Mouse (Mus musculus) ovary, postnatal 36 days (tissue): ENCODE measurements around the gene Rad52.
A peak's percentile ranks its signal among the peaks of the same experiment; 100 is the strongest.

Source experiments
- DNase-seq: peaks from one replicate; pipeline ENCODE4 v3.0.0; 2022; ENCODE audit warnings: low spot score, mixed read lengths

The Rad52 gene

DNA sequence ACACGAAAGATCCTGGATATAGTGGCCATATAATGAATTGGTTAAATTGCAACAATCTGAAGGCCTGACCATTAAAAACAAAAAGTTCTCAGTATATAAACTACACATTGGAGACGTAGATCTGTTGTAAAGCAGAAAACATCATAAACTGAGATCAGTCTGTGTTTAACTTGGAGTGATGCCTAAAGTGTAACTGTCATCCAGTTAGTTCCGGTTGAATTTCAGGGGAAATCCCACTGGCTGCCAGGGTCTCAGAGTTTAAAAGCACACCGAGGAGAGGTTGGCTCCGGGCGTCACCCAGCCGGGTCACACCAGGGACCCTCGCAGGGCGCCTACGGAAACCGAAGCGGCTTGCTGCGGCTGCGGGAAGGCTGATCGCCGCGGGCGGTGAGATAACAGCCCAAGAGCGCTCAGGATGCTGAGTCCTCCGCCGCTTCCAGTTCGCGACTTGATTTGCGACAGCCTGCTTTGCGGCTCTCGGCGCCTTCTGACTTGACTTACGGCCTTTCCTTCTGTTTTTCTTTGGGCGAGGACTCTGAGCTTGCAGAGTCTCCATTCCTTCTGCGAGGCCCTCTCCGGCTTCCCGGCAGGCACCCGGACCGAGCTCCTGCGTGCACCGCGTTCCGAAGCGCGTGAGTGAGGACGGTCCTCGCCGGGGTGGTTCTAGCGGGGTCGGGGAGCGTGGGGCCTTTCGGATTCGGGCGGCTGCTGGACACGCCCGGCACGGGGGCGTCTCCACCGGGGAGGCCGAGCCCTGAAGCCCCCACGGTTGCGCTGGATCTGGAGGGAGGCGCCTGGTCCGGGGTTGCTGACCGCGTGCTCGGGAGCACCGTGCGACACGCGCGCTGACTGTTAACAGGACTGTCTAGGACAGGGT lies at the start of gene Rad52:
Gene Rad52 (plus strand): TSS at position 495 of the 877 bp plus-strand sequence.
- DNase-seq = peak; percentile 82

DNA sequence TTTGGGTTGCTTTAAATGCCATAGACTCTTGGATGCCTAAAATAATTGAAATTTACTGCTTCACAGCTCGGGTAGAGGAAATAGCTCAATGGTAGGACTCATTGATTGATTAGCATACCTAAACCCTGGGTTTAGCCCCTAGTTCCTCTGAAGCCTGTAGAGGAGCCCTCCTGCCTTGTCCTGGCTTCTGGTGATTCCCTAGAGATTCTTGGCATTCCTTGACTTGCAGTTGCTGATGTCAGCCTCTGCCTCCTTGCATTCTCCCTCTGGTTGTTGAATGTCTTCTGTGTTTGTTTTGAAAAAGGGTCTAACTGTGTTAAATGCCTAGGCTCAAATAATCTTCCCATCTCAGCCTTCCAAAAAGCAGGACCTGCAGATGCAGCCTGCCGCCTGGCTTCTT lies 48.3 kb upstream of the Rad52 start:
- no peak for DNase-seq

DNA sequence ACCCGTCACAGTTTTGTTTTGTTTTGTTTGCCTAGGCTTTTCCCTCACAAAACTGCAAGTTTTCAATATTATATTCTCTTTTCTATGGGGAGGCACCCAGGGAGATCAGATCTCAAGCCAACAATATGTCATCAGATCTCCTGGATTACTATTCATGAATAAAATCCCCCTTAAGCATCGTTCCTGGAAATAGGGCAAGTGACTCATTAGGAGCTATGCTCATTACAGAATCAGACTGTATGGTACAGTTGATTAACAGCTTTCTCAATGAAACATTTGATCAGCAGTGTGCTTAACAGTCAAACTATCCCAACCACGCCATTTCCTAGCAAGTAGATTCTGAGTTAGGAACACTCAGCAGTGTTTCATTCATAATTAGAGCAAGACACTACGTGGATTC lies 47.0 kb upstream of the Rad52 start:
- no peak for DNase-seq

DNA sequence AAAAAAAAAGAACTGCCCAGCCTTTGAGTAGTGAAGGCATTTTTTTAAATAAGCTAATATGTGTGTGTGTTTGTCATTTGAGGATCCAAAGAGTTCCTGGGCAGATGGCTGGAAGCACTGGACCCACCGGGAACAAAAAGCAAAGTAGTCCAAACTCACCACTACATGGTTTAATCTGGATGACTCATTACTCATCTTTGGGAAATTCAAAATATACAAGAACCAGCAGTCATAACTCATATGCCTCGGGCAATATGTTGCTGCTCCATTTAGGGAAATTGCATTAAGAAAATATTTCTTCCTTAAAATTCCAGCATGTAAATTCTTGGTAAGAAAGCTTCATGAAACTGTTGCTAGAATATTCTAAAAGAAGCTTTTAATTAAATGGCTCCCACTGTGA lies 42.3 kb upstream of the Rad52 start:
- DNase-seq = no peak

DNA sequence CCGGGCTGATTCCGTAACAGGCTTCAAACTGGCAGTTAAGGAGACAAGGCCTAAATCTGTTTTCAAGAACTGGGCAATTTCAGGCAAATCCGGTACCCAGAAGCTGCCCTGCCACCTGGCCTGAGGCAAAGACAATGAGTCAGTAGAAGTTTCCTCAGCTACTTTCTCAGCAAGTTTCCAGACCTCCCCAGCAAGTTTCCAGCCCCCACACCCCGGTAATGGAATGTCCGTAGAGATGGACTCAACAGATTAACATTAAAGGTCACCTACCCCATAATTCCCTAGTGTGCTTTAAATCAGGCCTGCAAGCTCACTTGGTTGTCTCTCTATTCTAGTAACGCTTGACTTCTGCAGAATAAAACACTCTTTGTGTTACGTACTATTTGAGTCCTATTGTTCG lies 41.0 kb upstream of the Rad52 start:
- no peak for DNase-seq

DNA sequence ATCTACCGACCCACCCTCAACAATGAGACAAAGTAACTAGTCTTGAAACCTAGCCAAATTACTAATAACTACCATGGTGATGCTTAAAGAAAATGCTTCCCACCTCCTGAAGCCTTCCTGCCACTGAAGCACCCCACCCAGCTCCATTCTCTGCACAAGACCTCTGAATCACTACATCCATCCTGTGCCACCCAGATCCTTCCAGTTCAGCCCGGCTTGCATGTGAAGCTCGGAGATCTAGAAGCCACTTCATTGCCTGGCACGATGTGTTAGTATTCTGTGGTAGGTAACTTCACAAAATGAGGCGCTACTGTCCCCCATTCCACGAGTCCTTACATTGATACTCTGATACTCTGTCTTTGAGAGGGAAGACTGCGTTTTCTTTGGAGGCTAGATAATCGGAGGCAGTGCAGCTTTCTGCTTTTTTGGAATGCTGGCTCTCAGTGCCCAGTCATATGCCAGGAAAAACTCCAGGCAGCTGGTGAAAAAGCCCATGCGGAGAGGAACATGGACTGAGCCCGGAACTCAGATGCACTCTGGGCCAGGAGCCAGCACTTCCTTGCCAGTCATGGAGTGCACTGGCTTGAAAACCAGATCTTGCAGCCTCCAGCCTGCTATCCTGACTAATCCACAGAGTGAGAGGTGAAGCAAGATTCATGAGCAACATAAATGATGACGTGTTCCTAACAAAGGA lies 38.0 kb upstream of the Rad52 start:
- peak; percentile 46 for DNase-seq

DNA sequence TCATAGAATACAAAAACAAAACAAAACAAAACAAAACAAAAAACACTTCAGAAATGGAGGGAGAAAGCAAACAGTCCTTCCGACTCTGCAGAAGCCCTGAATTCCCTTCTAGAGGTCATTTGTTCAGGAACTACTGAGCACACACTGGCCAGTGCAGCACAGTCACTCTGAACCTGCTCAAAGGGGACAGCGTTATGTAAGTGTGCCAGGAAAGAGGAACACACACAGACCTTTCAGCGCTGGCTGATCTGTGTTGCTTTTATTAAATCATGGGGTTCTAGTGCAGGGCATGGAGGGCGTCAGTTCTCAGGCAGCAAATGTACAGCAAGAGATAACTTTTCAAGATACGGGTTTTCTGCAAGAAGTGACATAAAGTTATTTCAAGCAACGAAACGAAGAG lies 19.3 kb upstream of the Rad52 start:
- DNase-seq = no peak

DNA sequence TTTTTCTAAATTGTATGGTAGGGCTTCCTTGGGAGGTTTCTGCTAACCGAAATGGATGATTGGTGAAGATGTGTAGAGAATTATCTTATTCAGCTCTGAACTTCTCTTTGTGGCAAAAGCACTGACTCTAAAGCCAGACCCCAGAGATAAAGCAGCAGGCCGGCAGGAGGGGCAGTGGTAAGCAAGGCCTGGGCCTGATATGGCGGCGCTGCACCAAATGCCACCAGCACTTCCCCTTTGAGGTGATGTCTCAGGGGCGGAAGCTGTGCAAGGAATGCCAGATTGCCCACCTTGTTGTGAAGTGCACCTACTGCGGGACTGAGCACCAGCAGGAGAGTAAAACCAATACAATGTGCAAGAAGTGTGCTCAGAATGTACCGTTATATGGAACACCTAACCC lies 9.8 kb upstream of the Rad52 start:
- no peak for DNase-seq

DNA sequence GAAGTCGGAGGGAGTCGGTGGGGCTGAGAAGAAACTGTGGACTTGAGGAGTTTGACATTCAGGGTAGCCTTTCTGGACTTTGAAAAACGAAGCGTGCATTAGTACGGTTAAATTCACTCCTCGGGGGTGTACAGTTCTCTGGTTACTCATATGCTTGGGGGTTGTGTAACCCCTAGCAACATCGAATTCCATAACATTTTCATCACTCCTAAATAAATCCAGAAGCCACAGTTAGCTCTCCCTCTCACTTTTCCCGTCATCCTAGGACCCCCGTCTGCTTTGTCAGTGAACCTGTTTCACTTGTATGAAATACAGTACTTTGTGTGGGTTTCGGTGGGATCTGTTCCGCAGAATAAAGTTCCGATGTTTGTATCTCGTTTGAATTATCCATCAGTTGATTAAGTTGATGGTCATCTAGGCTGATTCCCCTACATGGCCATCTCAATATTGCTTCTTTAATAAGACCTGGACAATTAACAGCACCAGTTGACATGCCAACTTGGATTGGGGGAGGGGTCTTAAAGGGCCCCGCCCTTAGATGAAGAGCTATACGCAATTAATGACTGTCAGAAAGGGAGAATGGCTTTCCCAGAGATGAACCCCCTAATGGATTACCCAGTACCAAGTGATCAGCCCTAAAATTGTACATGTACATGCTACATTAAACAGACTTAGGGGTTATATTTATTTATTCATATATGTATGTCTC lies 737 bp downstream of the Rad52 start:
- no peak for DNase-seq

DNA sequence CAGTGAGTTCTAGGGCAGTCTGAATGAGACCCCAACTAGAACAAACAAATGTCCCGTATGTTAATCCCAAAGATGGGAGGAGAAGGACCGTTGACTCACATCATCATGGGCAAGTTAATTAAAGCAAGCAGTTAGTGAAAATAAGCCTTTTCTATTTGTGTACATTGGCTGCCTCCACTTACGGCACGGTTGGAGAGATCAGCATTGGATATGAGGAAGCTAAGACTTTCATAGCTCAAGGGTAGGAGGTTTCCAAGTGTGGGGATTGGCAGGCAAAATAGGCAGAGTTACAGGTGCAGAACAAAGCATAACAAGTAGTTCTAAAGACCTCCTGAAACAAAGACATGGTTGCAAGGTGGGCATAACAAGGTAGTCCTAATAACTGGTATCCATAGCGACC lies 3.0 kb downstream of the Rad52 start:
- no peak for DNase-seq

DNA sequence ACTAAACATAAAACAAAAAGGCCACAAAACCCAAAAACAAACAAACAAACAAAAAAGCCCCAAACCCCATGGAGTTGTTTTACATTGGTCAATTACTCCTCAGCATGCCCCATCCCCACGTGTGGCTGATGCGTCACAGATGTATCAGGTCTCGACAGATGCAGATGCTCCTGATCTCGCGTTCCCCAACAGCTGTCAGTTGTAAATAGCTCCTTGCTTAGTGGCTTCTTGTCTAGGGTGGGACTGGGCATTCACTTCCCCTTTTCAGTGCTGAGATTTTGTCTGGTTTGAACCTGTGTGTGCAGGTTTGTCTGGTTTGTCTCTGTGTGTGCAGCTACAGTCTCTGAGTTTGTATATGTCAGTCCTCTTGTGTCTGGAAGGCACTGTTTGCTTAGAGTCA lies 9.5 kb downstream of the Rad52 start:
- no peak for DNase-seq

DNA sequence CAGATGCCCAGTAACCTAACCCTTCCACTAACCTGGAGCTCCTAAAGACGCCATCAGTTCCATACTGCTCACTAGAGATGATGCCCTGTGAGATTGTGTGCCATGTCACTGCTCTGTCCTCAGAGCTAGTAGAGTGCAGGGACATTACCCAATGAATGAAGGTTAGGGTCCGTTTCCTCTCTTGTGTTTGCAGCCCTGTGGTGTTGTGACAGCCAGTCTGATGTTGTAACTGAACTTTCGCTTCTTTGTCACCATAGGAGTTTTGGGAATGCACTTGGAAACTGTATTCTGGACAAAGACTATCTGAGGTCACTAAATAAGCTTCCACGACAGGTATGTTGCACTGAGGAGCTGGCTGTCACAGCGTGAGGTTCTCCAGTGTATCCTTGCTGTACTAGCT lies 13.2 kb downstream of the Rad52 start:
- DNase-seq = no peak

DNA sequence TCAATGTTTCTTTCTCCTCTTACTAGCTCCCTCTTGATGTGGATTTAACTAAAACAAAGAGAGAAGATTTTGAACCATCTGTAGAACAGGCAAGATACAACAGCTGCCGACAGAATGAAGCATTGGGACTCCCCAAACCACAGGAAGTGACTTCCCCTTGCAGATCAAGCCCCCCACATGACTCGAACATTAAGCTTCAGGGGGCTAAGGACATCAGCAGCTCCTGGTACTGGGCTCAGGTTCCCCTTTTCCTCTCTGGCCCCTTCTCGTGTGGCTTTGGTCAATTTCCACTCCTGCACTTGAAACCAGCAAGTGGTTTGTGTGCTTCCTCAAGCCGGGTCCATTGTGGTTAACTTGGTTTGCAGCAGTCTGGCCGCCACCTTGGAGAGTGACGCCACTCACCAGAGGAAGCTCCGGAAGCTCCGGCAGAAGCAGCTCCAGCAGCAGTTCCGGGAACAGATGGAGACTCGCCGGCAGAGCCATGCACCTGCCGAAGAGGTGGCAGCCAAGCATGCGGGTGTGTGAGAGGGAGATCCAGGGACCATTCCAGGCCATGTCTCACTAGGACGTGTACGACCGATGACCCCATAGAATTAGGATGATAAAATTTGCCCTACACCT lies 16.2 kb downstream of the Rad52 start:
- no peak for DNase-seq

DNA sequence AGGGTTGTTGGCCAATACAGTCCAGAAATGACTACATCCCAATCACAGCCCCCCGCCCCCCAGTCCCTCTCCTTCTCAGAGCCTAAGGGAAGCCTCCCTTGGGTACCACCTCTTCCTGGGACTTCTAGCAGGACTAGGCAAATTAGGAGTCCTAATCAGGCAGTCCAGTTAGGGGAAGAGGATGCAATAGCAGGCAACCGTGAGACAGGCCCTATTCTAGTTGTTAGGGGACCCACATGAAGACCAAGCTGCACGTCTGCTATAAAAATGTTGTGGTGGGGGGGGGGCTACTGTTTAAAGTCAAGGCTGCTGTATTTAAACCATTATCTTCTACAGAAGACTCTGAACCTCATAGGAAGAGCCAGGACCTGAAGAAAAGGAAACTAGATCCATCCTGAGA lies 19.6 kb downstream of the Rad52 start:
- DNase-seq = no peak

DNA sequence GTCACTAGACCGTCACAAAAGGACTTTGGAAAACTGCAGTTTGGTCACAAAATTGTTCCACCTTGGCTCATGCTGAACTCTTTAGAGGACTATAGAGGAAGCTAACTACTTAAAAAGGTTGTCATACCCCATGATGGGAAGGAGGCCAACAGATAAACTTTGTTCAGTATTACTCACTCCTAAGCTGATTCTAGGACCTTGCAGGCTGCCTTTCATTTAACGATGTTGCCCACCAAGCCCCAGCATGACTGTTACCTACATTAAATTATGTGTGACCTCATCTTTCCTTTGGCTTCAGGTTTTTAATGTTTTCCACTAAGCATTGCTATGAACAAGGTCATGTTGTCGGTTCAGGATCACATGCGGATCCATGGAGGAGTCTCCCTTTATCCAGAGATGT lies 20.0 kb downstream of the Rad52 start:
- DNase-seq = no peak

DNA sequence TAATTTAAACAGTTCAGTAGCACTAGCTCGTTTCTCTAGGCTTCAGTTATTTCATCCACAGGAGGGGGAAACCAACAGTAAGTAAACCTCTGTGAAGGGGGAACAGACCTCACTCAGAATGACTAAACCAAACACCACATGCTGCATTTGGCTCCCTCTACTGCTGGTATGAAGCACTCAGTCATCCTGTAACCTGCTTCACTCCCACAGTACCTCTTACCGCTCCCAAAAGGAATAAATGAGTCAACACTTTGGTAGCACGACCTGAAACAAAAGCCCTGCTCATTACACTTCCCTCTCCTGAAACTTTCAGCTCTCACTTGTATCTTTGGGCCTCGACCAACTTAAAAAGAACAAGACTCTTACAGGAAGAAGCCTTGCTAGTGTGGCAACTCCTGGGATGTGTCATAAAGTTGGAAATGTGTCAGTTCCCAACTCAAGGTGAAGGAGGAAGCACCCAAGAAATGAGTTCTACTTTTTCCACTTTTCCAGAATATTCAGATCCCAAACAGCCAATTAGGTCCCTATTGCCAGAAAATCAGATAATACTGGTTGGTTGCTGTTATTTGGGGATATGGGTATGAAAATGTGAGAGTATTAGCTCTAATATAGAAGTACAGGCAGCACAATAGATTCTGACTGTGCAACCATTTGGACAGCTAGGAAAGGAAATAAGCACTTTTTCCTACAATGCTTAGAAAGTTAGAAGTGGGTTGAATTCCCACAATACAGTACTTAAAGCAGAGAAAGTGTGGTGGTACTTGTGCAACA lies 21.9 kb downstream of the Rad52 start:
- no peak for DNase-seq
